Mouse (Mus musculus): ENCODE data around the gene Sacm1l.

The Sacm1l gene

DNA sequence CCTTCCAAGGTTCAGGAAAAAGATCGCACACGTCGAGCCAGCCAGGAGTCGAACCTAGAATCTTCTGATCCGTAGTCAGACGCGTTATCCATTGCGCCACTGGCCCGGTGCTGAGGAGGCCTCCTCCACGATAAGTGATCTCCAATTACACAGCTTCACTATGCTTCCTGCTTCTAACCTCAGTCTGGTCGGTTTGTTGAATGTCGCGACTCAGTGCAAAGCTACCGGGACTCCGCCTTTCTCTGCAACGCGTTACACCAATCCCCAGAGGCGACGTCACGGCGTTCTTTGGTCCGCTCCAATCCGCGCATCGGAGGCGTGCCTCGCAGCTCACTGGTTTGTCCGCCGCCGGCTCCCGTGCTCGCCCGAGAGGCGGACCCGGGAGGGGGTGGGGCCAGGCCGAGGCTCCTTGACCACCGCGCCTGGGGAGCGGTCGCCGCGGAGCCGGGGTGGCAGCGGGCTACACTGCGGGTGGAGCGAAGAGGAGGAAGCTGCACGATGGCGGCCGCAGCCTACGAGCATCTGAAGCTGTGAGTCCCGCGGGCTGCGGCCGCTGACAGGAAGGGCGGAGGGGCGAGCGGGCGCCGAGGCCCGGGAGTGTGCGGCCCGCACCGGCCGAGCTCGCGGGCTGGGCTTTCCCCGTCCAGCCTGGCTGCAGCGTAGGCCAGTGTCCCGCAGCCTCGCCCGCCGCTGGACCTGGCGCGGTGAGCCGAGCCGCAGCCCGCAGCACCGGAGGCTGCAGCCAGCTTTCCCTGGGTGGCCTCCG is at the start of gene Sacm1l:
Gene Sacm1l (plus strand): TSS at position 368 of the 766 bp plus-strand sequence.
- DNase-seq (ENCODE audit: extremely low spot score), result peak; percentile 98

GRCm38 (mm10) chr9:123479876-123480252 is 49.7 kb upstream of the Sacm1l start:
- no peak for DNase-seq (ENCODE audit: extremely low spot score)

DNA sequence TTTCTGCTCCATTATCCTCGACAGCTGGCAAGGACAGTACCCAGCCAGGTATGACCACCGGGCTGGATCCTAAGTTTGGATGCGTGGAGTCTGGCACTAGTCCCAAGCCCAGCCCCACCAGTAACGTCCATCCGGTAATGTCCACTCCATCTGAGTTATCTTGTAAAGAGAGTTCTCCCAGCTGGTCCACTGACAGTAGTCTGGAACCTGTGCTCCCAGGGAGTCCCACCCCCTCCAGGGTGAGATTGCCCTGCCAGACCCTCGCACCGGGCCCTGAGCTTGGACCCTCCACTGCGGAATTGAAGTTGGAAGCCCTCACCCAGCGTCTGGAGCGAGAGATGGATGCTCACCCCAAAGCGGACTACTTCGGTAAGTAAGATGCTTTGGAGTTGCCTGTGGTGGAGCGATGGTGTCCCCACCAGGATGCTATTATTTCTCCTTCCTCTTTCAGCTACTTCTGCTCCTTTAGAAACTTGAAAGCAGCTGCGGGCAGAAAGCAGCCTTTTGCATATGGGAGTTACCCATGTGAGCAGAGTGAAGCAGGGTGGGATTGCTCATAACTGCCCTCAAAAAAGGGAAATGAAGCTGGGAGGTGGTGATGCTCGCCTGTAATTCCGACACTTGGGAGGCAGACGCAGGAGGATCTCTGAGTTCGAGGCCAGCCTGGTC is 49.2 kb upstream of the Sacm1l start:
- no peak for DNase-seq (ENCODE audit: extremely low spot score)

DNA sequence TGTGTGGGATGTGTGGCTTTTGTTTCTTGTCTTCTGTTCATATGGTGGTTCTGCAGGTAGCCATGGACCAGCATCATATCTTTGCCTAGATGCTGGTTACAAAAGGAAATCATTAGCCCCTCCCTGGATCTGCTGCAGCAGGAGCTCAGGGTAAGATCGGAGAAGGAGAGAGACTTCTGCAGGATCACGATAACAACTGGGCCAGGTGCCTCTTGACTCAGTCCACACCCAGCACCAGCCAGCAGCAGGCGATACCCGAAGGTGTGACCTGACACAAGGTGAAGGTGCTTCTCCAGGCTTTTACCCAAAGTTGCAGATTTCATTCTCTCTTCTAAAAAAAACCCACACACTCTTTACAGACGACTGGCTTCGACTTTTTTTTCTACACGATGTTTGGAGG is 48.4 kb upstream of the Sacm1l start:
- DNase-seq (ENCODE audit: extremely low spot score), result no peak

- DNase-seq (ENCODE audit: extremely low spot score), result no peak
Measured at GRCm38 (mm10) chr9:123483598-123483997, 46.0 kb upstream of the Sacm1l start.

- no peak for DNase-seq (ENCODE audit: extremely low spot score)
Measured at GRCm38 (mm10) chr9:123484830-123485229, 44.7 kb upstream of the Sacm1l start.

DNA sequence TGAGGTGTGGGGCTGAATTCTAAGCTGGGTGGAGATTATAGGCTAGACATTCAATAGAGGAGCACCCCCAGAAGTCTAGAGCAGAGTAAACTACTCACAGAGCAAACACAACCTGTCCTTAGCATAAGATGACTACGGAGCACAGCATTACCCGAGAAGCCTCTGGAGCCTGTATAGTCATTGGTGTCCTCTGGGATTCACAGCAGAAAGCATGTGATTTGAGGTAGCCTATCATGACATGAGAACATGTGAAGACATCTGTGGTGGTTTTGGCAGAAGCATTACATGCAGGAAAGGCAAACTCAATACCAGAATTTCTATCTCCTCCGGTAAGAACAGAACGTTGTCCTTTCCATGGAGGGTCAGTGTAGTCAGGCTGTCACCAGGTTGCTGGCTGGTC is 44.0 kb upstream of the Sacm1l start:
- DNase-seq (ENCODE audit: extremely low spot score), result no peak

DNA sequence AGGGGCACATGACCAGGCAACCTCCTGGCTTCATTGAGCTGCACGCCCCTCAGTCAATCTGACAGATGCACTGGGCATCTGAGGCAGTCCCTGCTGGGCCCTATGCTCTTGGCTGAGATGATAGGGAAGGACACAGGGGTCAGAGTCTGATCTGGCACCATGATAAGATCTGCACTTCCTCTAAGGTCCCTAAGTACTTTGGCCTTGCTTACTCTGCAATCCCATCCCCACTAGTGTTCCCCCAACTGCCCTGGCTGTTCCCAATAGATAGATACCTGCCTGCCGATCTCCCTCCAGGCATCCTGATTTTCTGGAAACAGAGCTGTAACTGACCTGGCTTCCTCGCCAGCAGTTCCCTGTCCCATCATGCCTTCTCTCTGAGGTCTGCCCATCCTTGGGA is 42.9 kb upstream of the Sacm1l start:
- no peak for DNase-seq (ENCODE audit: extremely low spot score)

DNA sequence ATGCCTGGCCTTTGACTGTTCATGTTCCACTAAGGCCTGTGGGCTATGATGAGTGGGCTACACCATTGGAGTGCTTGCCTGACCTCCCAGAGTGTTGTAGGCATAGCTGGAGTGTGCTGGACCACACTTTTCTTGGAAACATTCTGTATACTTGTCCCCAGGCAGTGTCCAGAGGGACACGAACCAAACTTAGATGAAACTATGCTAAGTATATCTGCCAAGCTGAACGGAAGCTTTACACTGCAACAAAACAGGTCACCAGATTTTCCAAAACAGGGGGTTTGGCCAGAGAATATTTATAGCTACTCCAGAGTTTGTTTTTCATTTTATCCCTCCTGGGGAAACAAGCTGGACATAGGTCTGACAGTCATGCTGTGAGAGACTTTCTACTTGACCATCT is 40.5 kb upstream of the Sacm1l start:
- no peak for DNase-seq (ENCODE audit: extremely low spot score)

- DNase-seq (ENCODE audit: extremely low spot score), result no peak
Measured at GRCm38 (mm10) chr9:123489727-123490343, 39.7 kb upstream of the Sacm1l start.

- no peak for DNase-seq (ENCODE audit: extremely low spot score)
Measured at GRCm38 (mm10) chr9:123490930-123491329, 38.6 kb upstream of the Sacm1l start.

GRCm38 (mm10) chr9:123491917-123492585 is 37.5 kb upstream of the Sacm1l start:
- DNase-seq (ENCODE audit: extremely low spot score), result no peak

DNA sequence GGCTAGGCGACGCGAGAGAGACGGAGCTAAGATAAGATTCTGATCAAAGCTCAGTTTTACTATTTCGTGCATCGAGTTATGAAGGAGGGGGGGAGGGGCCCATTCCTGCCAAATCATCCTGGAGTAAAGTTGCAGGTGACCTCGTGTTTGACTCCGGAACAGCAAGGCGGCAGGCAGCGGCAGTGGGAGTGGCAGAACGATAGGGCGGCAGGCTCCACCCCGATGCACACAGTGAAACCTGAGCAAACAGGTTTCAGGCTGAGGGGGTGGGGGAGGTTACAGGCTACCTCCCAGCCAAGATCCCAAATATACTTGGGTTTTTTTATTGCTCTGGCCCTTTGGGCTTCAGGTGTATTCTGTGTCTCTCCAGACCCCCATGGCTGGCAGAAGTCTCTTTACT is 32.9 kb upstream of the Sacm1l start:
- DNase-seq (ENCODE audit: extremely low spot score), result peak; percentile 37

GRCm38 (mm10) chr9:123497906-123498305 is 31.7 kb upstream of the Sacm1l start:
- DNase-seq (ENCODE audit: extremely low spot score), result no peak

DNA sequence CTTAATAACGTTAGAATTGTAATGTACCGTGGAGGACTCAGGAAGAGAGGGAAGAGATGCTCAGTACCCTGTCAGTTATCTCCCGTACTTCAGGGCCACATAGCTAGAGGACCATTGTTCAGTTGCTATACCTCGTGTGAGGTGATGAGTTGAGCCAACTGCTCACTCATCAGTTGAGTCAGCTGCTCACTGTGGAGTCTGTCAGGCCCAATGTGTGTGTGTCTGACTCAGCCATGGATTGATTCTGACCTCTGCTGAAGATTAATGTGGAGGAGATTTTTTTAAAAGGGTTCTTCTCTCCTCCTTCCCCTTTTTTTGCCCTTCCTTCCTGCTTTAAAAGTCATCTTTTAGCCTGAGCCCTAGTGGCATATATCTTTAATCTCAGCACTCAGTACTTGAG is 29.1 kb upstream of the Sacm1l start:
- DNase-seq (ENCODE audit: extremely low spot score), result no peak

DNA sequence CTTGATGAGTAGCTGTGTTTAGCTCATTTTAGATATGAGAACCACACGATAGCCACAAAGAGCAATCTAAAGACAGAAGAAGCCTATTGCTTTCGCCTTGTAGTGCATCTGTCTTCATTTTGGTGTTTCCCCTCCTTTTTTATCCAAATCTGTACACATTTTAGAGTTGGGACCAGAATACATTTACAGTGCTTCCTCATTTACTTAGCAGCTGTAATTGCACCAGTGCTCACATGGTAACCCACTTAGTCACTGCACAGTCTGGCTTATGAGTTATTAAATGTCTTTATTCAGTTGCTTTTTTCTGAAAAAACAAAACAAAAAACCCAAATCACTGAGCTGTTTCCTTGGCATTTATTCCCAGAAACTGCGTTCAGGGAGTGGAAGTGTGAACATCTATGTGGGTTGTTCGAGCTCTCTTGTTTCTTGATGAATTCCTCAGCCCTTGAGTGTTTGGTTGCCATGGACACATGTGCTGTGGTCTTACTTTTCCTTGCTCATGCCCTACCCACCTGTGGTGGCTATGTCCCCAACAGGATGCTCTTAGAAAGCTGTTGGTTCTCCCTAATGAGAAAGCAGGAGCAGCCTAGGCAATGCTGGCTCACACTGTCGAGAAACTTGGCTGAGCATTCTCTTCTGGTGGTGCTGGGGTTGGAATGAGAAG is 26.3 kb upstream of the Sacm1l start:
- no peak for DNase-seq (ENCODE audit: extremely low spot score)

DNA sequence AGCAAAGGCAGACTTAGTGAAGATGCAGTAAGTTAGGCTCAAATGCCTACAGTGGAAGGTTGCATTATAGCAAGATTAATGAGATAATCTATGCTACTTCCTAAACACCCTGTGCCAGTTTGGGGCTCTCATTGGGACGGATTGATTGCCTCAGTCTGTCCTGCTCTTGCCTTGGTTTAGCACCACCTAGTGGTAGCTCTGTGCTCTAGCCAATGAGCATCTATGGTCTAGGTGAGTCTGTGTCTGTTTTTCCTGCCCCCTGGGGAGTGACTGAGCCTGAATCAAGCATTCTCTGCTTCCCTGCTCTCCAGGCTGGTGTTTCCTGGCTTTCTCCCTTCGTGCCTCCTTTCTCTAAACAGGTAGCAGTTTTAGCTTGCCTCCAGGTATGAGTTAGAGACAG is 25.2 kb upstream of the Sacm1l start:
- DNase-seq (ENCODE audit: extremely low spot score), result peak; percentile 54

GRCm38 (mm10) chr9:123505598-123505997 is 24.0 kb upstream of the Sacm1l start:
- no peak for DNase-seq (ENCODE audit: extremely low spot score)

- DNase-seq (ENCODE audit: extremely low spot score), result no peak
Measured at GRCm38 (mm10) chr9:123506270-123507146, 23.1 kb upstream of the Sacm1l start.

- DNase-seq (ENCODE audit: extremely low spot score), result no peak
Measured at GRCm38 (mm10) chr9:123507380-123507779, 22.2 kb upstream of the Sacm1l start.

DNA sequence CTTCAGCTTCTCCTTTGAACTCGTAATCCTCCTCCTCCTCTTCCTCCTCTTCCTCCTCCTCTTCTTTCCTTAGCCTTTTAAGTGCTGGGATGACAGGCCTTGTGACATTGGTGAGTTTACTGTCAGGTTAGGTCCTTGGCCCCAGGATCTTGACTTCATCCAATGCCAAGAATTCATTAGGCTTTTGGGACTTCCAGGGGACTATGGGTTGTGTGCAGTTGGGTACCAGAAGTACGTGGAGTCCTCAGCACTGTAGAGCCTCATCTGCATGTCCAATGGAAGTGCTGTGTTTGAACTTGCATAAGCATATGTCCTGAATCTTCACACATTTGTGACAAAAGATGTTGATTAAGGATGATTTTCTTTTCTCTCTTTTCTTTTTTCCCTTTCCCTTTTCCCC is 20.6 kb upstream of the Sacm1l start:
- no peak for DNase-seq (ENCODE audit: extremely low spot score)
